Mouse (Mus musculus): Measurements from ENCODE around the gene Cx3cr1.

DNA sequence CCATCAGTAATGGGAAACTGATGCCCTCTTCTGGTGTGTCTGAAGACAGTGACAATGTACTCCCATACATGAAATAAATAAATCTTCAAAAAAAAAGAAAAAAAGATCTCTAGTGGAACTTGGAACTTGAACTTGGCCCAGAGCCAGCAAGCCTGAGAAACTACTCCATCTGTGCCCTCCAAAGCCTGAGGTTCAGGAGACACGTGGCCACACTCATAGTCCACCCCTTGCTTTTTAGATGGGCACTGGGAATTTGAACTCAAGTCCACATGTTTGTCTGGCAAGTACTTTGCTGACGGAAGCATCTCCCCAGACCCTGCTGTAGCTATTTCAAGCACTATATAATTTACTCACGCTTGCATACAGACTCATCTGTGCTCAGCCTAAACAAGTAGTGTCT, 104.5 kb downstream of the Cx3cr1 start:
- TF ChIP-seq GATA1 (IDR thresholded peaks at IDR 0.05; ENCODE audit: low read length) (no peak), TAL1 (IDR thresholded peaks at IDR 0.05; ENCODE audit: low read length) (no peak)
